Mouse (Mus musculus): ENCODE data around the gene Ltb4r2.
A peak's percentile ranks its signal among the peaks of the same experiment; 100 is the strongest.

The Ltb4r2 gene

DNA sequence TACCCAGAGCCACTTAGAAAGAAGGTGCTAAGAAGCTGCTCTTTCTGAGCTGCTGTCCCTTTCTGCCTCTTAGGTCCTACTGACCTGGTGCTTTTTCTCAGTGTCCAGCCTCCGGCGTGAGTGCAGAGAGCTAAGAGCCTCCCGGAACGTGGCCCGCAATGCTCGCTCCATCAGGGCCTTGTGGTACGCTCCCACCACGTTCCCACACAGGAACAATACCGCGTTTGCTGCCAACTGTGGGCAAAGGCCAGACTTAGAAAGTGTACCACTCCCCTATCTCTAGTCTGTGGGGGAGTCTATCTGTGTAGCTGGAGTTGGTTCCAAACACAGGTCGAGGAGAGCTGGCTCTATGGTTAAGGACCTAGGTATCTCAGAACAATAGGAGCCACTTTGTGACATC is 19.5 kb downstream of the Ltb4r2 start:
- no peak for DNase-seq (ENCODE audit: extremely low spot score, low read depth, low spot score)

DNA sequence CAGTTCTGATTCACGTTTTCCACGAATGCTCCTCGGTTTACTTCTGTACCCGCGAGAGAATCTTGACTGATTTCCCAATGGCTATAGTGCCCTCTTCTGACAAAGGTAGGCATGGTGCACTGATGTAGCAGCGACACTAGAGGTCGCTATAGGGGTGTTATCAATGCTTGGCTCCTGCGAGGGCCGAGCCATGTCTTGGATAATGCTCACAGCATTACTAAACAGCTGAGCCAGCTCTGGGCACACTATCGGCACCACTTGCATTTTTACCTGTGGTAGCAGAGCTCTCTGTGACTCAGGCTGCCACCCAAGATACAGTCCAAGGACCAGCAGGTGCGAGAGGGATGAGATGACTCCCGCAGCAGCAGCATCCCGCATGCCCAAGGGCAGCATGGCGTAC is 20.1 kb downstream of the Ltb4r2 start:
- DNase-seq (ENCODE audit: extremely low spot score, low read depth, low spot score) = peak; percentile 79

- no peak for DNase-seq (ENCODE audit: extremely low spot score, low read depth, low spot score)
Measured at GRCm38 (mm10) chr14:55782361-55782960, 21.2 kb downstream of the Ltb4r2 start.

GRCm38 (mm10) chr14:55783171-55783957 is 22.1 kb downstream of the Ltb4r2 start:
- no peak for DNase-seq (ENCODE audit: extremely low spot score, low read depth, low spot score)

- DNase-seq (ENCODE audit: extremely low spot score, low read depth, low spot score) = no peak
Measured at GRCm38 (mm10) chr14:55783958-55784235, 22.7 kb downstream of the Ltb4r2 start, which contains the start of gene Adcy4. Adcy4 (minus strand) TSS chr14:55784095.

- DNase-seq (ENCODE audit: extremely low spot score, low read depth, low spot score) = no peak
Measured at GRCm38 (mm10) chr14:55785195-55785594, 24.0 kb downstream of the Ltb4r2 start.

GRCm38 (mm10) chr14:55787731-55788130 is 26.5 kb downstream of the Ltb4r2 start:
- DNase-seq (ENCODE audit: extremely low spot score, low read depth, low spot score) = no peak

DNA sequence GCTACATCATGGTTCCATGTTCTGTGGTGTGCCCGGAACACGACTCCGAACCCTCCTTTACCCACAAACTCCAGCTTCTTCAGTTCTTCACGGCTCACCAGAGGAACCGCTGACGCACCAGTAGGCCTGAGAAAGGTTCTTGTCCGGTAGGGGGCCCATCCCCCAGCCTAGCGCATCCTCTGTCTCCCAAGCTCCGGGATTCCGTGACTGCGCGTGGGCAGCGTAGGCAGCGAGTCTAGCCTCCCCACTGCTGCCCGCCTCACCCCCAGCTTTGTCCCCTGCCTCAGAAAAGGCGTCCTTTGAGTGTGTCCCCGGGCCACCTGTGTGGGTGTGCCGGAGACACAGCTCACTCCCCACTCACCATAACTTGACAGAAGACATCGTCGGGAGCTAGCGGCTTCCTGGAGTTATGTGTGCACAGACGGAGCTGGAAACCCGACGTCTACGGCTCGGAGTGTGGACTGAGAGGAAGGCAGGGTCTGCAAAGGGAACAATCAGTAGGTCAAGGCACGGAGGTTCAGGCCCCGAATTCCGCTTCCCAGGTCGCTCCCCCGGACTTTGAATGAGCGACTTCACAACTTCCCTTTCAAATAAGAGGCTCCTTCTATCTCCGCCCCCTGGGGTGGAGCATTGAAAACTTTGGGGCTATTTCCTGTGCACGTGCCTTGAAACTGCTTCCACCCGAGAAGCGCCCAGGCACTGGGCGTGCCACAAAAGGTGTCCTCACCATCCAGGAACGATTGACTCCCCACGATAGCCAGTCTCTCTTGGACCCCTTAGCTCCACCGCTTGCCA is 27.2 kb downstream of the Ltb4r2 start, which contains the start of gene Ripk3:
Gene Ripk3 (minus strand): TSS at position 610 of the 795 bp plus-strand sequence.
- no peak for DNase-seq (ENCODE audit: extremely low spot score, low read depth, low spot score)

GRCm38 (mm10) chr14:55793461-55793860 is 32.2 kb downstream of the Ltb4r2 start:
- DNase-seq (ENCODE audit: extremely low spot score, low read depth, low spot score) = no peak

DNA sequence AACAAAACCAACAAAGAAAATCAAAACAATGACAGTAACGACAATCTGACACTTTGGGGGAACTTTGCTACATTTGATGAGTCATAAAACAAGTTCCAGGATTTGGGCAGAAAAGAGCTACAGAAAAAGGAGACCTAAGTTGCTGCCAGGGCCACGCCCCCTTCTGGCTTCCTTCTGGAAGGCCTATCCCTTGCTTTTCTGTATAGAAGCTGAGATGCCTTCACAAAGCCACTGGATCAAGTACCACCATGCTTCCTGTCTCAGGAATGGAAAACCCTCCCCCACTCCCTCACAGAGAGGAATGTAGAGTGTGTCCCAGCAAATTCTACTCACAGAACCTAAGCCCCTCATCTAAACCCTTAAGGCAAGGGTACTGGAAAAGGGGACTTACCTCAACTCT is 32.7 kb downstream of the Ltb4r2 start:
- DNase-seq (ENCODE audit: extremely low spot score, low read depth, low spot score) = no peak

DNA sequence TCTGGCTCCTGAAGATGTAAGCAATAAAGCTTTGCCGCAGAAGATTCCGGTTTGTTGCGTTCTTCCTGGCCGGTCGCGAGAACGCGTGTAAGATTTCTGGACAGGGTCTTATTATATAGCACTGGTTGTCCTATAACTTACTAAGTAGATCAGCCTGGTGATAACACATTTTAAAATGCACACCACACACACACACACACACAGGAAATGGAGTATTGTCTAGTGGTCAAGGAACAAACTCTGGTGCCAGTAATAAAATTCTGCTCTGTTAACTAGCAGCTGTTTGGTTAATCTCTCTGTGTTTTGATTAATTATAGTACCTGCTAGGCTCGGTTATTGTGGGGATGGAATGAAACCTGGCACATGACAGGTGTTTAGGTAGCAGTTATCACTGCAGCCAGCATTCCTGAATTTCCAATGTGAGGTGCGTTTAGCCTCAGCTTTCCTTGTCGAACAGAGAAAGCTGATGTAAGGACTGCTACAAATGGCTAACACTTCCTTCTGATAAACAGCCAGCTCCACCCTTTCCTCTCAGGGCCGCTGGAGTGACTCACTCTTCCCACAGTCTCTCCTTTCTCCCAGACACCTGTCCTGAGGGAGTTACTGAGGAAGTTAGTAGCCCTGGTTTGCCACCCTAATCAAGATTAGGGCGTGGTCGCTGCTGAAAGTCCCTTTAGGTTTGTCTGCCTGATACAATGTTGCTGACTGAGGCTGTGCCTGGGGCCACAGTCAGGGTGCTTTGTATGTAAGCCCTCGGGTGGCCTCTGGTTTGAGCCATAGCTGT is 34.3 kb downstream of the Ltb4r2 start:
- no peak for DNase-seq (ENCODE audit: extremely low spot score, low read depth, low spot score)

All from hindlimb bud, embryonic 11.5 days (tissue).